In the genomic region with DNA sequence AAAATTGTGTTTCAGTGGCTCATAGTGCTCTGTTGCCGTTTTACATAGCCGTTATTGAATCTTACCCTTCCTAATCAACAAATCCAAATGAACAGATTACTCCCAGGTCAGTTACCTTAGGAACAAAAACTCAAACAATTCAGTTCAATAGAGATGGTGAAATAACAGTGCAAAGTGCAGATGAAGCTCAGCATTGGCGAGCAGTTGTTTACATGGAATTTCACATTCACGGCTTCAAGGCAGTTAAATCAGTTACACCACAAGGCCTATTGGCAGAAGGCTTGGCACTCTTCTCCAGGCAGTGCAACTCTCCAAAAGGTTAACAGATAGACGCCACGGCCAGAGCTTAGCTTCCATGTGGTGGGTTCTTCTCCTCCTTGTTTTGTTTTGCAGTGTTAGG, we compare ENCODE assay signal across 13 mouse cellular contexts.
"Had no signal": no experiment of that assay in that cellular context is flagged by ENCODE, and none has a peak within 500 bp of the region (broad histone marks: within the 10 kb centered on the region; RNA-seq: fewer than 3 reads in every experiment).

No protein-coding gene starts in this region.

- ATAC-seq: hindbrain, embryonic 16.5 days; inflammation-experienced regulatory T-cells, adult 6 months; lung, postnatal 0 days; midbrain, embryonic 15.5 days had no signal

- H3K4me3 ChIP-seq: layer of hippocampus, adult 2 months; limb, embryonic 13.5 days; midbrain, embryonic 10.5 days; midbrain, embryonic 15.5 days; neural tube, embryonic 12.5 days had no signal

- H3K4me1 ChIP-seq: limb, embryonic 13.5 days; midbrain, embryonic 15.5 days; neural tube, embryonic 12.5 days had no signal

- H3K27me3 ChIP-seq: limb, embryonic 13.5 days; midbrain, embryonic 15.5 days; neural tube, embryonic 12.5 days had no signal

- H3K27ac ChIP-seq: layer of hippocampus, adult 2 months; limb, embryonic 13.5 days; midbrain, embryonic 10.5 days; midbrain, embryonic 15.5 days; neural tube, embryonic 12.5 days had no signal

- H3K36me3 ChIP-seq: limb, embryonic 13.5 days; midbrain, embryonic 10.5 days; midbrain, embryonic 15.5 days; neural tube, embryonic 12.5 days had no signal

- H3K9me3 ChIP-seq: limb, embryonic 13.5 days; midbrain, embryonic 10.5 days; midbrain, embryonic 15.5 days; neural tube, embryonic 12.5 days had no signal

- DNase-seq: kidney, adult 2 months; kidney, postnatal 25 days; lung, adult 2 months; lung, postnatal 36 days; thymus, postnatal 4 days had no signal

- H3K4me2 ChIP-seq: limb, embryonic 13.5 days; midbrain, embryonic 15.5 days; neural tube, embryonic 12.5 days had no signal

- H3K9ac ChIP-seq: limb, embryonic 13.5 days; midbrain, embryonic 15.5 days; neural tube, embryonic 12.5 days had no signal
